Mouse (Mus musculus): ENCODE results near the gene Acbd4.

DNA sequence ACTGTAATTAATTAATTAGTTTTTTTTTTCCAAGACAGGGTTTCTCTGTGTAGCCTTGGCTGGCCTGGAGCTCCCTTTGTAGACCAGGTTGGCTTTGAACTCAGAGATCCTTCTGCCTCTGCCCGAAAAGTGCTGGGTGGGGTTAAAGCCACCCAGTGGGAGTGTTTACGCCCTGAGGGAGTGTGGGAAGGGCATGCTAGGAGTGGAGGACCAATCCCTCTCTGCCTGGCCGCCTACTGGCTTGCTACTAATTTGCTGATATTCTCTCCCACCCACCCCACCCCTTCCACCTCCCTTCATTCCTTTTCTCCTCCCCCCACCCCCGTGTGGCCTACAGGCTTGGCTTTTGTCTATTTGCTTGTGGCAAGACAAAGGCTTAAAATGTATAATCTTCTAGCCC, 4.9 kb downstream of the Acbd4 start:
- no peak for TF ChIP-seq CTCF (IDR thresholded peaks at IDR 0.05; ENCODE audit: extremely low read depth, insufficient read depth, insufficient read length, insufficient replicate concordance)
- TF ChIP-seq POLR2A (IDR thresholded peaks at IDR 0.05; ENCODE audit: low read depth, low read length): no peak

Measured in spleen, adult 2 months (tissue).